Mouse (Mus musculus): ENCODE measurements at regions not wholly inside any gene's neighbourhood (a gene's known extent, or its start where the extent isn't known, plus 50 kb on each side); places are given as distances from the start of the nearest gene placed in this dataset.
"Not testable (repeated sequence)": the region's sequence is repeated elsewhere in the genome, so short reads cannot be mapped to it uniquely, and the experiment has no call there.

DNA sequence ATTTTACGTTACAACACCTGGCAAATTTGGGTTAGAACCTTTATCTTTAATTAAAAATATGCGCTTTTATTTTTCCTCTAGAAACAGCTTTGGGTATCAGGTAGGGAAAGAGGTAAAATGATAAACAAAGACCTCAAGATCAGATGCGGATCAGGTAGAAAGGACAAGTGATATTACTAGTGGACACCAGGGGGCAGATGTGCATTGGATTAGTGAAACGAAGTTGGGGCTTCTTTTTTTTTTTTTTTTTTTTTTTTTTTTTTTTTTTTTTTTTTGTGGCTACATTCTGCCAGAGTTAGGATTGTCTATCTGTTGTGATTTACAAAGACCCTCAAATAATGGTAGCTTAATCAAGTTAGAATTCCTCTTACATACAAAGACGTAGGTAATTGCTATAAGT, 153.8 kb downstream of the Cd109 start:
- ATAC-seq: no peak

DNA sequence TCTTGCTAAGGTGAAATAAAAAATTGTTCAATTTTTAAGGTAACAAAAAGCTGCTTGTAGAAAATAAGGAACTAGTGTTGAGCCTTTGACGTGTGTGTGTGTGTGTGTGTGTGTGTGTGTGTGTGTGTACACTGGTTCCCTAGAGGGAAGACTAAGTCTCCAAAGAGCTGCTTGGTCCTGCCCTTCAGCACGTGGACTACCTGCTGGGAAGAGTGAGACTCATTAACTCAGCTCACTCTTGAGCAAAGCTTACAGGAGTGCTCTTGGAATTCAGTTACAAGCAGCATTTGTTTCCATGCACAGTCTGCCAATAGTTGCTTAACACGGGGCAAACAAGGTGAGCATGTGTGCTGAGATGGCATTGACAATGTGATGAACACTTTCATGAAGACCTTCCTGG, 158.6 kb downstream of the Cd109 start:
- no peak for ATAC-seq

DNA sequence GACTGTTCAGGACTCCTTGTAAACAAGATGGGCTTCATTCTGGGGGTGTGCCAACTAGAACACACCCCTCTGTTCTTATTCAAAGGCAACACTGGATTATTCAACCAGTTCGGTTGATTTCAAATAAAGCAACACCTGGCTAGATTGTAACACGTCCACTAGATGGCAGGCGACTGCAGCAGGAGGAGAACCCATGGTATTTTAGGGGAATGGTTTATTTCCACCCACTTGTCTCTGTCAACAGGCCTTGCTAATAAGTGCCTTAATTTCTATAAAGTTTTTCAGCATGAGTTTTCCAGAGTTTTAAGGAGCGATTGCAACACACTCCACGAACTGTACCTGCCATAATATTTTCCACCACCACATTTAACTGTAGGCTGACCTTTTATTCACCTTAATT, 160.1 kb downstream of the Cd109 start:
- no peak for ATAC-seq

DNA sequence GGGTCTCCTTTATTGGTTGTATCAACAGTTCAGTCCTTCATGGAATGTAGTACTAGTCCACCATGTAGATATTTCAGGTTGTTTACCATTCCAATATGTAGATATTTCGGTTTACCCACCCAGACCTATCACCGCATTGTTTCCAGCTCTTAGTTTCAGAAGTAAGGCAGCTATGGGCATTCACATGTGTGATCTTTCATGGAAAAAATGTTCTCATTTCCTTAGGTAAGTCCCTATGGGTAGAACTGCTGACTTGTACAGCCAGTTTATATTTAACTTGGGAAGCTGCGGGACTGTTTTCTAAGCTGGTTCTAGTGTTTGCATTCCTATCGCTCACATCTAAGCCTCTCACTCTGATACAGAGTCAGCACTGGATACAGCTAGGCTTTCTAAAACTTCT, 165.2 kb downstream of the Cd109 start:
- ATAC-seq: no peak

DNA sequence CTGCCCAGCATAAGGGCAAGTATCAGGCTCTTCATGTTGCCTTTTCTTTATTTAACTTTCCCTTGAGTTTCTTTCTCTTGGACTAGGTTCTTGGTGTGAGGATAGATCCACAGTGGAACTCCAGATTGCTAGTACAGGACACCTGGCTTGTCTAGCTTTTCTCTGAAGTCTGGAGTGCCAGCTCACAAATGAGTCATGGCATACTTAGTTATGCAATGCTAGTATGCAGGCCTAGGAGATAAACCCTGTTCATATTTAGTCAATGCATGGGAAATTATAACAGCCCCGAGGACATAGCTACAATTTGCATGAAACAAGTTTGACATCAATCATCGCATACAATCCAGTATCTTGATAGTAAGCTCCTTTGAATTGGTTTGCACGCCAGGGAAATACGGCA, 167.0 kb downstream of the Cd109 start:
- ATAC-seq: no peak

DNA sequence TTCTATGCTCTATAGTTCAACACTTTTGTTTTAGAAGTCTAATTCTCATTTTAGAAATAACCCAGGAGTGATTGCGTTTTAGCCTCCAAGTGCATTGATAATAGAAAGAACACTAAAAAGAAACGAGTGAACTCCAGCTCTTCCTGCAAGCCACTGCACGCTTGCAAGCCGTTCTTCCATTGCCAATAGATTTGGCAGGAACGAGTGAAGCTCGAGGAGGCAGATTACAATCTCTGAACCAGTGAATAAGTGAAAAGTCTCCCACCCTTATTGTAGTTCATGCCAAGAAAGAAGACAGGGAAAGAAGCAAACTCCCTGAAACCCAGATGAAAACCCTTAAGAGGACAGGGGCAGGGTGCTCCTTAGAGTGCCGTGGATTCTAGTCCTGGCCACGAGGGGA, 167.5 kb downstream of the Cd109 start:
- ATAC-seq: no peak

DNA sequence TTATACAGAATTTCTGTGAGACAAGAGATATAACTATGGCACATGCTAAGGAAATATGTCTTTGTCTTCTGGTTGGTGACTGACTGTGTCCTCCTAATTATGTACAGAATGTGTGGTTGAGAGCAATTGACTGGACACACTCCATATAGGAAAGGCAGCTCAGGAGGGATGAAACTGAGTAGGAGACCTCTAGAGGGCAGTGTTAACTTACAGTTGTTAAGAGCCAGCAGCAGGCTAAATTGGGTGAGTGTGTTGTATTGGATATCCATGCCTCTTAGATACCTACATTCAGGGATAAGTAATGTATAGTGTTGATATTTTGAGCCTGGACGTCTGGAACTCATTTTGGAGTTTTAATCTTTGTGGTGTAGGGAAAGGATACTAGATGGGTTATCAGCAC, 172.5 kb downstream of the Cd109 start:
- ATAC-seq: no peak

DNA sequence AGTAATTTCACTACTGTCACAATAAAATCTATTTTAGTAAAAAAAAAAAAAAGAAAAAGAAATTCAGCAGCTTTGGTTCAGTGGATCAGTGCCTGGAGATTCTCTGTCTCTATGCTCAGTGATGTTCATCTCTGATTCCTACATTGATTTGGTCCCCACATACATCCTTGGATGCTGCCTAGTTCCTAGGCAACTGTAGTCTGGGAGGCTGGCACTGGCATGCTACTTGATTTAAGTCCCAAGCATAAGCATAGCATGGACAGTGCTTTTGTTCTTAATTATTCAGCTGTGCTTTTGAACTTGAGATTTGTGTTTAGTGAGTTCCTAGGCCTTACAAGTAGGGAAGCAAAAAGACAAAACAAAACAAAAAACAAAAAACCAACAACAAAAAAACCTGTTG, 174.4 kb downstream of the Cd109 start:
- ATAC-seq: no peak

DNA sequence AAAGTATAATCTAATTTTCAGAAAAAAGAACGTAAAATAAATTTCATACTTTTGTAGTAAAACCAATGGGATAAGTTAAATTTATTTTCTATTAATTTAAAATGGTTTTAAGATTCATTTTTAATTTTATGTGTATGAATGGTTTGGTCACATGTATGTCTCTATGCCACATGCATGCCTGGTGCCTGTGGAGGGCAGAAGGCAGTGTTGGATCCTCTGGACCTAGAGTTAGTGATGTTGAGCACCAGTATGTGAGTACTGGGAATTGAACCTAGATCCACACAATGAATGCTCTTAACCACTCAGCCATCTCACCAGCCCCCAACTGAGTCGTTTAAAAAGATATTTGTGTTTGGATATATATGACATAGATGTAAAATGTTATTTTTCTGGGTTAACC, 174.8 kb downstream of the Cd109 start:
- ATAC-seq: no peak

DNA sequence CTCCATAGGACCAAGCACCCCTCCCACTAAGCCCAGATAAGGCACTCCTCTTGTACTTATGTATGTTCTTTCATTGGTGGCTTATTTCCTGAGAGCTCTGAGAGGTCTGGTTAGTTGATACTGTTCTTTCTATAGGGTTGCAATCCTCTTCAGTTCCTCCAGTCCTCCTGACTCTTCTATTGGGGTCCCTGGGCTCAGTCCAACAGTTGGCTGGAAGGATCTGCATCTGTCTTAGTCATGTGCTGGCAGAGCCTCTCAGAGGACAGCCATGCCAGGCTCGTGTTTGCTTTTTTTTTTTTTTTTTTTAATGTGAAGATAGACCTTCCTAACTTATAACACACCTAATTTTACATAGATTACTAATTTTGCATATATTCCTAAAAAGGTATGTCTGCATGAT, 180.5 kb downstream of the Cd109 start:
- no peak for ATAC-seq

DNA sequence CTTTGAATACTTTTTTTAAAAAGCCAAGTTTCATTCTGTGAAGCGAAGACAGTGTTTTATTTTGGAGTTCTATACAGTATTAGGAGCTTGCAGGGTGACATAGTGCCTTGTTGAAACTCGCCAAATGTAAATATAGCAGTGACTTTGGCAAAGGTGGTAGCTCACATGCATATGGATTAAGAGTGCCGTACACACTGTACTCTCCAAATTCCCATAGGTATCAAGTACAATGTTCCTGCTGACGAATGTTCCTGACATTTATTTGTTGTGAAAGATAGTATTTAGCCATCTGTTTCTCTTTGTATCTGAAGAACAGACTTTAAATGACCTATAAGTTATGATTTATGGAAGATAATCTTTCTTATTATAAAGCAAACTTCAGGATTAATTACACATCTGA, 201.9 kb downstream of the Cd109 start:
- ATAC-seq: no peak

DNA sequence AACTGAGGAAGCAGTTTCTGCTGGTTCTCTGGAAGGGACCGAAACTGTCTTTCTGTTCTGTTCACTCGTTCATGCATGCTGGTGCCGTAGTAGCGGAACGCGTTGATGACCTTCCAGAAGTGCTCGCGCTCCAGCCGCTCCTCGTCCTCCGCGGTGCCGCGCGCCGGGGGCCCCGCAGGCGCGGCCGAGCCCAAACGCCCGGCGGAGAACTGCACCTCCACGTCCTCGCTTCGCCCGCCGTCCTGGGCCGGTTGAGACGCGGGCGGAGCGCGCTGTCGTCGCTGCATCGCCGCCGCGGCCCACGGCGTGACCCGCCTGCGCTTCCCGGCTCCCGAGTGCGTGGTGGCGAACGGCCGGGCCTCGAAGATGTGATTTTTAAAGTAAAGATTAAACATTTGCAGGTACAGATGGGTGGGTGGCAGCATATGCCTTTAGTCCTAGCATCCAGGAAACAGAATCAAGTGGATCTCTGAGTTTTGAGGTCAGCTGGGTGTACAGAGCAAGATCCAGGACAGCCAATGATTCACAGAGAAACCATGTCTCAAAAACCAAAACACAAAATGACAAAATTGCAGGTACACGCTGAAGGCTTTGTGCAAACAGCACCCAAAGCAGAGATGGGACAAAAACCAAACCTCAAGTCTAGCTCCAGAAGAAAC, 206.3 kb downstream of the Cd109 start:
- ATAC-seq: not testable (repeated sequence)

DNA sequence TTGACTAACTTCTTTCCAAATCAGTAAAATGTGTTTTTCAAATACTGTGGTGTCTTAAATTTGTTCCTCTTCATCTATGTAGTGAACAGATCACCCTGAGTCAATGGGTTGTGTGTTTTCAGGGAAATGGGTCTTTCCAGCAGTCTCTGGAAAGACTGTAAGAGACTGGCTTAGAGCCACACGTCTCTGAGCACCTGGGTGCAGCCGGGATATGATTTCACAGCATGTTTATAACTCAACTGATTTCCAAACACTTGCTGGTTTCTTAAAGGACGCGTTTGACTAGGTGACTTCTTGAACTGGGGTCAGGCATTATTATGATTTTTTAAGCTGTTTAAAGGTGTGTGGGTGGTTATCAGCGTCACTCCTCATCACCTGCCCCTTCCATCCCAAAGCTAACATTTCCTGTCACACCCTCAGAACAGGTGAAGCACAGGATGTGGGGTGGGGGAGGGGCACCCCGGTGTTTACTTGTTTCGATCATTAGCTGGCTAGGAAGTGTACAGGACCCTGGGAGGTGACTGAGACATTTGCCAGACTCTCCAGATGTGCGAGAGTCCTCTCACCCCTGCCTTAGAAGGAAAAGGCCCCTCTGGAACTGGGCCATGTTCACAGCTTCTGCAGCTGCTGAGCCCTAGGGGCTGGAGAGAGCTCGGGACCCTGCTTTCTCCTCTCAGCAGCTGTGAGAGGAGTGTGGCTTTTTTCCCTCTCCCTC, 229.8 kb downstream of the Cd109 start:
- ATAC-seq: peak; percentile 93

DNA sequence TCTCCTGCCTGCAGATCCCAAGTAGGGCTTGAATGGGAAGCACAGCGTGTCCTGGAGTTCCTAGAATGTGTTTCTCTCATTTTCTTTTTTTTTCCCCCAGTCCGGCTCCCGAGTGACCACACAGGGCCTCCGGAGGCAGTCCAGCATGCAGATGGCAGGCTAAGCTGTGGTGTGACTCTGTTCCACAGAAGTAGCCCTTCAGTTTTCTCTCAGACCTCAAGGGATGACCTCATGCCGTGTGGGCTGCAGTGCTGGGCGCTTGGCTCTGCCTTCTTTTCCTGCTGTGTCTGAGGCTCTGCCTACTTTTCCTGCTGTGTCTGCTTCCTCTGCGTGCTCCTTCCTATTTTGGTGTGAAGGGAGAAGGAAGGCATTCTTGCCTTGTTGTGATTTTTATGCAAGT, 230.8 kb downstream of the Cd109 start:
- ATAC-seq: no peak

DNA sequence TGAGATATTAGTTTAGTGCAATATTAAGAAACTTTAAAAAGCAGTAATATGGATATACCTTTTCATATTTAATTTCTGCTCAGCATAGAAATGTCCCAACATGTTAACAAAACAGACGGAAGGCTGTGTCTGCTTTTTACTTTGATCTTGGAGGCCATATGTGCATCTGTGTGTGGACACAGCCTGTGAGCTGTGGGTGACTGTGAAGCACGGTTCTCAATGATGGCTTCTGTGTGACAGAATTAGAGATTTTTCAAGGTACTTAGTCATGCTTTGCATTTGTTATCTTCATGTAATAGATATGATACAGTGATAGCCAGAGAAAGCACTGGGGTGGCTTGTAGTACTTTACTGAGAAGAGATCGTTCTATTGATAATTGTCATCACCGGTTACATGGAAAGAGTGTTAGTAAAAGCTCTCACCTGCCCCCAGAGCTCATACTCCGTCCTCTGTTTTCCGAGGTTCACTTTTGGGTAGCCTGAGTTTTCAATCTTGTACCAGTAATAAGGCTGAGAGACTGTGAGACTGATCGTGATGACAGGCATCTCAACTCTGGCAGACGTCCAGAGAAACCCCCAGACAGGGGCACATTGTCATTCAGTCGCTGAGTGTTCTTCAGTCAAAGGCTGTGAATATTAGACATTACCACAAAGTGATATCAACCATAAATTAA, 232.7 kb downstream of the Cd109 start:
- no peak for ATAC-seq

DNA sequence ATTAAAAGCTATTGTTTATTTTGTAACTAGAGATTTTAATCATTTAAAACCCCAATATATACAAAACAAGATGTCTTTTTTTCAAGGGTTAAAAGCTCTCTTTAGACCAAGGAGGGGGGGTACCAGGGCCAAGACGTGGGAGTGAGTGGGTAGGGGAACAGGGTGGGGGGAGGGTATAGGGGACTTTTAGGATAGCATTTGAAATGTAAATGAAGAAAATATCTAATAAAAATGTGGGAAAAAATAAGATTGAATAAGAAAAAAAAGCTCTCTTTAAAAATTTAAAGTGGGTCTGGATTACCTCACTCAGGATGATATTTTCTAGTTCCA, 233.2 kb downstream of the Cd109 start:
- not testable (repeated sequence) for ATAC-seq

DNA sequence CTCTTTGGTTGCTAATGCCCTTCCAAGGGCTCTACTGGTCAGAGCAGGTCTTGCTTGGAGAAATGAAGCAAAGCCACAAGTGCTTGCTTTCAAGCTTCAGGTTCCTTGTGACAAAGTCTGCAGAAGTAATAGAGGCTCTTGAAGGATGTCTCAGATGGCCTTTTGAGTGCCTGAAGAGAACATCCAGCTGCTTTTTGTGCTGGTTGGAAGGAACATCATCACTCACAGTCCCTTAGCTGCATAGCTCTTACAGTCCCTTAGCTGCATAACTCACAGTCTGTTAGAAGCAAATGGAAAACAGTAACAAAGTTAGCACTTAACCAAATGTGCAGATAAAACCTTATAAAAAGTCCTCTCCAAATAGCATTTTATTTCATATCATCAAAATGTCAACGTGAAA, 241.6 kb downstream of the Cd109 start:
- ATAC-seq: no peak

DNA sequence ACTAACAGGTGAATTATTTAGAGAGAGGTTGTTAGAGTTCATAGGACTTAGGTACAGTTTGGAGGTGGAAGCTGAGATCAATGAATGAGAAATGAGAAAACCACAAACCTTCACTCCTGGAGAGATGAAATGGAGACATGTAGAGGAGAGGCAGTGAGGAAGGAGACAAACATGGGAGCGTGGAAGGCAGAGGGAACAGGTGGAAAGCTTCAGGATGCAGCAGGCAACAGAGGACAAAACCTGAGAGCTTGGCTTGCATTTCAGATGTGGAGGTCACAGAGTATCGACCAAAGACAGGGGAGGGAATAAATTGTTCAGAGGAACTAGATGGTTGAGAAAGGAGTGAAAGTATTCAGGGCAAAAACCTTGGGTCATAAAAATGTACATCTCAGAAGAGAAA, 244.6 kb downstream of the Cd109 start:
- no peak for ATAC-seq

DNA sequence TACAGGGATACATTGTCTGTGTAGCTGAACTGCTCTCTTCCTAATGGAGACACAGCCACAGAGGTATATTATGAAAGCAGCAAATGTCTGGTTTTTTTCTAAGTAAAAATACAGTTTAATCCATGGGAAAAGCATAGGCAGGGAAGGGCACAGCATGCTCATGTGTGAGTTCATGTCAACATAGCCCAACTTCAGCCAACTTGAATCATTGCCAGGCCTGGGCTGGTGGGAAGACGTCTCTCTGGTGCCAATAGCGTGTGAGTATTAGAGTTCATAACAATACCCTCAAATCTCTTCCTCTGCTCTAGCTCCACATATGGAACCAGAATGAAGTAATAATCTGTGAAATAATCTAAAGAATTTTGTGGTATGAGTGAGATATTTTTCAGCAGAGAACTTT, 257.2 kb downstream of the Cd109 start:
- no peak for ATAC-seq

DNA sequence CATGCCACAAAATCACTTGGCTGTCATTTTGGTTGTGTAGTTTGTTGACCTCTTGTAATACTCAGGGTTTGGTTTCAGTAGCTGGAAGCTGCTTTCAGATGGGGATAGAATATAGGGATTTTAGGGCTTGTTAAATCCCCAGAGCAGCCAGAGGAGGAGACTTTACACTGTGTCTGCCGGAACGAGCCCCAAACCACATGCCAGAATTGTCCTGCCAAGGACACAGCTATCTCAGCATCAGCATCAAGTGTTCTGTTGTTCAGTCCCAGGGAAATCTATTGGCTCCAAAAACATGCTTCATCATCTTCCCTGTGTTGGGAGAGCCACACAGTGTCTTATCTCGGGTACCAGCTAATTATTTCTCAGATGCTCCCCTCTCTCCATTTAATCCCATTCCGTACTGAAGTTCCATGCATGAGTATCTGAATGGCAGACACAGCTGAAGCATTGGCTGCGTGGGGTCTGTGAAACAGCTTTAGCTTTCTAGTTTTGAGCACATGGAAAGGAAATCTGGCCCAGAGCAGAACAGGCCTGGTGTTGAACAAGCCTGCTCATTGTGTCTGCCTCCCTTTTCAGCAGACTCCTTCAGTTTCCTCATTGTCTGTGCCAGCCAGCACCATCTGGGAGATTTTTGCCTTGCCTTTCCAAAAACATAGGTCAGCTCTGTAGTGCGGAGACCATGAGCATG, 264.8 kb downstream of the Cd109 start:
- no peak for ATAC-seq

DNA sequence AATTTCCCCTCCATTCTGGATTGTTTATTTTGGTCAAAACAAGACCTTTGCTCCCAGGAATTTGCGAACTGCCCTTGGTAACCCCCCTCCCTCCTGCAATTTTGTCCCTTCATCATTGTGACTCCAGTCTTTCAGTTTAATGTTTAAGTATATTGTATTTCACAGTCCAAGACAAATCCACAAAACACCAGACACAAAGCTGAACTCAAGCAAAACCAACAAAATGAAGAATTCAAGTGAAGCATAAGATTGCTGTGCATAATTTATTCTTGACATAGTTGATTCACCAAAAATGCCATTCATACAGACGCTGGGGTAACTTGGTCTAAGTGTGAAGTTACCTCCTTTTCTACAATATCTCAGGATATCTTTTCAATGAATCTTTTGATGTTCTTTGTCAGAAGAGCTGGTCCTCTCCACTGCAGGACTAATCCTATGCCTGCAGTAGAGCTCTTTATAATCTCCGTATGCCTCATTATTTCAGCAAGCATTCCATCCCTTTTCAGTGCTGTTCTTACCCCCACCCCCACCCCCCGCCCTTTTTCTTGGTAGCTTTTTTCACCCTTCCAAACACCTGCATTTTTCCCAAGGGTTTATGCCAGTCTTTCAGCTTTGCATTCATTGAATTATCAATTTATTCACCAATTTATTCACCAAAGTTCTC, 265.4 kb downstream of the Cd109 start:
- ATAC-seq: no peak

DNA sequence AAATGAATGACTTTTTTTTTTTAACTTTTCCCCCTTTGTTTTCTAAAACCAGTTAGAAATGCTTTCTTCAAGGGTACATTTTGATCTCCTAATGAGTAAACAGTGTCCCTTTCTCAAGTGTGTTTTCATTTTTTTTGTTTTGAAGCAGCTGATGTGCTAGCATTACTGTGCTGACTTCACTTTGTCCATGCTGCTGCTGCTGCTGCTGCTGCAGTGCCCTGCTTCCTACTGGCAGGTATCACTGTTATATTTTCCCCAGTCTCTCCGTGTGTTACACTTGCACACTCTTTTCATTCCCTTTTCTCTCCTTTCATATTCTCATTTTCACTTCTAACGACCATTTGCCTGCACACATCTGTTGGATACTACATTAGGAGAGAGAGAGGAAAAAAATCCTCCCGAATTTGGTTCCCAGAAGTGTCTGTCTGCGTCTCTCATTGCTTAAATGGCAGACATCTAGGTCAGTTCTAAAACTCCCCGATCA, 266.0 kb downstream of the Cd109 start:
- ATAC-seq: no peak

DNA sequence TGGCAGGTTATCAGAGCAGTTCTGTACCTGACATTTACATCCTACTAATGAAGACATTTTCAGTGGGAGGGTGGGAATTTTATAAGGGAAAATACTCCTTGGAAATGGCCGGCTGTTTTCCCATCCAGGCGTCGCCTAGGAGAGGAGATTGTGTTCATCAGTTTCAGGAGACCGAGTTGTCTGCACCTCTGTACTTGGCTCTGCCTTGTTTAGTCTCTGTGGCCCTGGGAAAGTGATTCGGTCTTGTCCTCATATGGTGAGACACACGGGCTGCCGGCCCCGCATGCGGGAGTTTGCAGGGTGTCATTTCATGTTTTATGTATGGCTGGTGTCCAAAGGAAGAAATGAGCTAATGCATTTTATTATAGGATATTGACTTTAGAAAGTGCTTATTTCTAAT, 287.9 kb downstream of the Cd109 start:
- no peak for ATAC-seq

Data from CD4-positive, CD25-positive, alpha-beta regulatory T cell, adult 4 months (primary cell).